Comparison of ENCODE assay signal across 9 mouse cellular contexts in genomic region chr3:128186278-128186677, GRCm38 (mm10).
DNase-seq lines count a peak whose midpoint lies in the region; ATAC-seq and TF ChIP-seq lines count a peak whose summit lies in the region.
"Had no signal": no experiment of that assay in that cellular context is flagged by ENCODE, and none has a peak within 500 bp of the region (broad histone marks: within the 10 kb centered on the region; RNA-seq: fewer than 3 reads in every experiment).

No protein-coding gene starts in this region.

- peak; percentile 49 for TF ChIP-seq CTCF in heart, adult 2 months (IDR thresholded peaks at IDR 0.05)
- TF ChIP-seq CTCF in kidney, postnatal 0 days (IDR thresholded peaks at IDR 0.05; ENCODE audit: low read depth) = peak; percentile 69

- no peaks in the 10 kb centered on the region for H3K27me3 ChIP-seq in heart, adult 2 months (ENCODE audit: control insufficient read depth, insufficient read depth, low read length)
- no peaks in the 10 kb centered on the region for H3K27me3 ChIP-seq in heart, embryonic 10.5 days (ENCODE audit: insufficient read depth, poor library complexity, severe bottlenecking)
- no peaks in the 10 kb centered on the region for H3K27me3 ChIP-seq in kidney, postnatal 0 days (ENCODE audit: insufficient read depth, low read length)

- no peak overlapping the region for H3K4me2 ChIP-seq in kidney, postnatal 0 days (ENCODE audit: low read length)

- H3K9ac ChIP-seq in heart, adult 2 months (ENCODE audit: low read depth, low read length) = no peak overlapping the region
- no peak overlapping the region for H3K9ac ChIP-seq in kidney, postnatal 0 days (ENCODE audit: low read depth, low read length)

- WGBS in heart, adult 2 months = 5% methylated on average over 4 of the region's 4 CpGs
- 12% methylated on average over 4 of the region's 4 CpGs for whole genome bisulfite sequencing in heart, embryonic 10.5 days
- WGBS in kidney, postnatal 0 days = 9% methylated on average over 4 of the region's 4 CpGs

- H3K79me2 ChIP-seq in heart, adult 2 months (replicated peaks; ENCODE audit: control insufficient read depth, insufficient read depth, low read length) = no peaks in the 10 kb centered on the region

- TF ChIP-seq POLR2A in heart, adult 2 months (IDR thresholded peaks at IDR 0.05; ENCODE audit: insufficient read depth, low read depth, low read length) = no peak

- no peak for TF ChIP-seq EP300 in heart, adult 2 months (IDR thresholded peaks at IDR 0.05; ENCODE audit: insufficient read depth, low read depth, low read length)

- no peaks in the 10 kb centered on the region for H3K4me1 ChIP-seq in heart, adult 2 months (ENCODE audit: control insufficient read depth, insufficient read depth, low read length)
- peaks cover 13% of the 10 kb centered on the region for H3K4me1 ChIP-seq in heart, embryonic 10.5 days
- H3K4me1 ChIP-seq in kidney, postnatal 0 days (replicated peaks; ENCODE audit: insufficient read depth, low read length) = no peaks in the 10 kb centered on the region

- no peaks in the 10 kb centered on the region for H3K36me3 ChIP-seq in heart, adult 2 months (ENCODE audit: control insufficient read depth, insufficient read depth, low read length)
- no peaks in the 10 kb centered on the region for H3K36me3 ChIP-seq in heart, embryonic 10.5 days
- H3K36me3 ChIP-seq in kidney, postnatal 0 days (ENCODE audit: insufficient read depth, low read length) = no peaks in the 10 kb centered on the region

- H3K9me3 ChIP-seq in heart, embryonic 10.5 days = no peaks in the 10 kb centered on the region
- no peaks in the 10 kb centered on the region for H3K9me3 ChIP-seq in kidney, postnatal 0 days (replicated peaks; ENCODE audit: low read length)

- intact Hi-C loops in heart, adult 2 months (cut with DNase I) = loop anchor here (10.0 kb wide), 1 partner anchor 149 kb away; no protein-coding TSS in a partner anchor

- no peak for DNase-seq in heart, adult 2 months
- no peak for DNase-seq in heart, embryonic 10.5 days (ENCODE audit: low spot score)
- peak; percentile 39 for DNase-seq in 416B (ENCODE audit: low read depth)
- peak; percentile 32 for DNase-seq in brain, embryonic 18.5 days (ENCODE audit: low read depth, low spot score)
- DNase-seq in kidney, postnatal 0 days (ENCODE audit: low spot score) = peak; percentile 78
- DNase-seq in spleen, postnatal 10 days (ENCODE audit: low spot score in 2 of 2) = no peak
- no peak for DNase-seq in frontal cortex, postnatal 14 days (ENCODE audit: low spot score in 2 of 2)

- H3K4me3 ChIP-seq in heart, adult 2 months = no peak overlapping the region
- H3K4me3 ChIP-seq in heart, embryonic 10.5 days = no peak overlapping the region
- no peak overlapping the region for H3K4me3 ChIP-seq in kidney, postnatal 0 days (replicated peaks; ENCODE audit: low read depth, low read length)
- H3K4me3 ChIP-seq: myocyte had no signal

- no peak overlapping the region for H3K27ac ChIP-seq in heart, adult 2 months
- no peak overlapping the region for H3K27ac ChIP-seq in heart, embryonic 10.5 days
- no peak overlapping the region for H3K27ac ChIP-seq in kidney, postnatal 0 days

- no peak for ATAC-seq in kidney, postnatal 0 days (replicated peaks; ENCODE audit: low FRiP score, low read depth)
- no peak for ATAC-seq in CD4-positive, CD25-positive, alpha-beta regulatory T cell, adult 4 months

Comparison
In these comparisons a context has a peak if more than half of its experiments do, and no peak if none do; other contexts are left out.
1. DNase-seq: peak in 416B (single experiment), brain, embryonic 18.5 days (single experiment) and kidney, postnatal 0 days (single experiment); none in heart, adult 2 months (0 of 2), heart, embryonic 10.5 days (single experiment), spleen, postnatal 10 days (0 of 2) and frontal cortex, postnatal 14 days (0 of 2).